Mouse (Mus musculus) inflammation-experienced regulatory T-cells, adult 16 weeks (primary cell): Measurements from ENCODE around the gene Cmip. TPM values are rescaled to one million over a fixed set of nuclear protein-coding genes. Genes with fewer than 3 reads are reported as not detected.

Source experiments
- polyA plus RNA-seq: library from polyadenylated mRNA; unstranded; fragments of 100-300 nt; shearing (Covaris generic); gene quantifications from one replicate; pipeline ENCODE4 v1.2.1, GENCODE M21; 2017

The Cmip gene
- polyA plus RNA-seq: 7.1 TPM

DNA sequence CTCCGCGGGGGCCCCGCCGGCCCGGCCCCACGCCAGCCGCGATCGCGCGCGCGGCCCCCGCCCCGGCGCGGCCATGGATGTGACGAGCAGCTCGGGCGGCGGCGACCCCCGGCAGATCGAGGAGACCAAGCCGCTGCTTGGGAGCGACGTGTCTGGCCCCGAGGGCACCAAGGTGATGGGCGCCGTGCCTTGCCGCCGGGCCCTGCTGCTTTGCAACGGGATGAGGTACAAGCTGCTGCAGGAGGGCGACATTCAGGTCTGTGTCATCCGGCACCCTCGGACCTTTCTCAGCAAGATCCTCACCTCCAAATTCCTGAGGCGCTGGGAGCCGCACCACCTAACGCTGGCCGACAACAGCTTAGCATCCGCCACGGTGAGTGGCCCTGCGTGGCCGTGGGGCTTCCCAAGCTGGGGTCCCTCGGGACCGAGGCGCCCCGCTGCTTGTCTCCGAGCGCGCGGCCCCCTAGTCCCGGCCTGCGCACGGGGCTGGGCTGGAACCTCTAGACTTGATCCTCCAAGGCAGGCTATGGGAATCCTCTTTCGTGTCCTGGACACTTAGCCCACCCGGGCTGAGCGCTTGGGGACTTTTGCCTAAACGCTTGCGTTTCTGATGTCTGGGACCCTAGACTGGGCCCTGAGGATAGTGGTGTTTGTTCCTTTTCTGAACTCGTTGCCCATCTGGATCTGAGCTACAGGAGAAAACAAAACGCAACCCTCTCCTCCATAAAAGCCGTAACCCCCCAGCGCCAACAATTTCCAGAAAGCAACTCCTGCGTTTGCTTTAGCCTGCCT lies at the start of gene Cmip:
Gene Cmip (plus strand): TSS at position 36 of the 792 bp plus-strand sequence.

DNA sequence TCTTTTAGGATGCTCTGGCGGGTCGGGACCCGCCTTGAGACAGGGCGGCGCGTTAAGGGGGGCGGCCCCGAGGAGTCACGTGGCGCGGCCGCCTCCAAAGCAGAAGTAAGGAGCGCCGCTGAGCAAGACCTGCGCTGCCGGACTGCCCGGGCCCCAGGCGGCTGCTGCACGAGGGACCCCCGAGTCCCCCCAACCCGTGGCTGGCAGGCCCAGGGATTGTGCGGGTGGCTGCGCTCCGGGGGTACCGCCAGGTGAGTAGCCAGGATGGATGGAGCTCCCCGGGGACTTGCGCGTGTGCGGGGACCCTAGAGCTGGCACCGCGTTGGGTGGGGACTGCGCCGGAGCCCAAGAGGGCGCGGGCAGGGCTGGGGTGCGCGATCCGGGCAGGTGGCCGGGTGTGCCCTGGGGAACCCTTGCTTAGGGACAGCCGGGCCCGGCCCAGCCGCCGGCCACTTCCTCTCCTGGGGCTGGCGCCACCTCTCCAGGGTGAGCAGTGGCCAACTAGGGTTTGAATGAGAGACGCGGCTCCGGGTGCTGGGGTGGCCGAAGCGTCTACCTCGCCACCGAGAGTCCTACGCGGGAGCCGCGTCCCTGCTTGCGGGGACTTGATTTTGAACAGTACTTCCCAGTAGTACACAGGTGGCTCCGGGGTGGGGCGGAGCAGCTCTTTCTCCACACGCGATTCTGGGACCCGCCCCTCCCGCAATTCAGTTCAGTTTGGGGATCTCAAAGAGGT lies 241.5 kb downstream of the Cmip start, which contains the start of gene Plcg2:
Gene Plcg2 (plus strand): TSS at position 113 of the 736 bp plus-strand sequence.

Other genes starting within 250 kb of the Cmip start
- 0.11 TPM for gene Pkd1l2, start 174.6 kb upstream of the Cmip start, polyA plus RNA-seq
- not detected for gene Bco1, start 161.2 kb upstream of the Cmip start, polyA plus RNA-seq
- gene Gan, start 98.9 kb upstream of the Cmip start, polyA plus RNA-seq: 1.1 TPM
- 1.3 TPM for gene Plcg2, start 241.2 kb downstream of the Cmip start, polyA plus RNA-seq